Mouse (Mus musculus) C2C12 (cell line): ENCODE data around the gene G3bp1.

Source experiments
- CEBPB ChIP-seq: IDR thresholded peaks from one replicate; pipeline ENCODE4 v1.6.1; 2011; ENCODE audit warnings: low read depth, mild to moderate bottlenecking, control low read depth, moderate library complexity
- CTCF ChIP-seq: IDR thresholded peaks from one replicate; pipeline ENCODE4 v1.5.1; 2011; ENCODE audit not compliant: control insufficient read depth, insufficient read depth, insufficient read length
- FOSL1 ChIP-seq: IDR thresholded peaks from one replicate; pipeline ENCODE4 v1.8.0; 2011; ENCODE audit warnings: mild to moderate bottlenecking, low read length; ENCODE audit not compliant: poor library complexity, insufficient read depth, severe bottlenecking
- MAX ChIP-seq: IDR thresholded peaks from one replicate; pipeline ENCODE4 v1.6.1; 2011; ENCODE audit warnings: mild to moderate bottlenecking, control low read depth
- MYOD1 ChIP-seq: IDR thresholded peaks from one replicate; pipeline ENCODE4 v1.6.1; 2011; ENCODE audit warnings: low read depth; ENCODE audit not compliant: control insufficient read depth, insufficient read length
- MYOG ChIP-seq: IDR thresholded peaks from one replicate; pipeline ENCODE4 v1.6.1; 2011; ENCODE audit not compliant: control insufficient read depth, insufficient read length; ENCODE audit errors: extremely low read depth
- USF1 ChIP-seq: IDR thresholded peaks from one replicate; pipeline ENCODE4 v1.6.1; 2011; ENCODE audit warnings: low read depth, mild to moderate bottlenecking, control low read depth, moderate library complexity

GRCm38 (mm10) chr11:55444772-55445171 lies 24.7 kb upstream of the G3bp1 start:
- TF ChIP-seq CTCF, result peak; percentile 50
- TF ChIP-seq MAX, result no peak
- TF ChIP-seq CEBPB, result no peak
- no peak for TF ChIP-seq USF1
- TF ChIP-seq MYOG, result no peak
- no peak for TF ChIP-seq FOSL1
- no peak for TF ChIP-seq MYOD1
